Mouse (Mus musculus) kidney, postnatal 0 days (tissue): ENCODE measurements at regions not wholly inside any gene's neighbourhood (a gene's known extent, or its start where the extent isn't known, plus 50 kb on each side); places are given as distances from the start of the nearest gene placed in this dataset.

ENCODE experiments used
- ATAC-seq: fragments of 200-750 bp; cut with Nextera tagmentation; replicated peaks from 2 replicates; pipeline ENCODE4 v1.8.0; 2017; ENCODE audit warnings: low read depth, moderate number of reproducible peaks, moderate TSS enrichment, moderate library complexity; ENCODE audit not compliant: low FRiP score
- DNase-seq: peaks from one replicate; pipeline ENCODE4 v3.0.0-alpha.2; 2016; ENCODE audit warnings: low spot score
- H3K27ac ChIP-seq: fragments of 300-500 bp; sonication (generic); 2 replicates; pipeline ENCODE4 v1.5.1; 2014; ENCODE audit warnings: mild to moderate bottlenecking
- H3K27me3 ChIP-seq: fragments of 300-500 bp; sonication (generic); 2 replicates; pipeline ENCODE4 v1.6.1; 2014; ENCODE audit warnings: low read length, mixed read lengths; ENCODE audit not compliant: insufficient read depth
- H3K36me3 ChIP-seq: fragments of 300-500 bp; sonication (generic); 2 replicates; pipeline ENCODE4 v1.6.1; 2014; ENCODE audit warnings: low read length, mixed read lengths; ENCODE audit not compliant: insufficient read depth
- H3K4me1 ChIP-seq: fragments of 300-500 bp; sonication (generic); replicated peaks from 2 replicates; pipeline ENCODE4 v1.6.1; 2014; ENCODE audit warnings: antibody characterized with exemption, low read length, mixed read lengths; ENCODE audit not compliant: insufficient read depth
- H3K4me2 ChIP-seq: fragments of 300-500 bp; sonication (generic); 2 replicates; pipeline ENCODE4 v1.6.1; 2014; ENCODE audit warnings: mild to moderate bottlenecking, low read length, moderate library complexity, mixed read lengths
- H3K4me3 ChIP-seq: fragments of 300-500 bp; sonication (generic); replicated peaks from 2 replicates; pipeline ENCODE4 v1.5.1; 2014; ENCODE audit warnings: low read depth, low read length
- H3K9ac ChIP-seq: fragments of 300-500 bp; sonication (generic); 2 replicates; pipeline ENCODE4 v1.6.1; 2014; ENCODE audit warnings: low read depth, low read length
- H3K9me3 ChIP-seq: fragments of 300-500 bp; sonication (generic); replicated peaks from 2 replicates; pipeline ENCODE4 v1.6.1; 2016; ENCODE audit warnings: low read length, inconsistent platforms, mixed read lengths
- CTCF ChIP-seq: IDR thresholded peaks from 2 replicates; pipeline ENCODE4 v1.5.1; 2016; ENCODE audit warnings: antibody characterized with exemption, low read depth, mild to moderate bottlenecking, moderate library complexity
- WGBS: fragments of 180-500 bp; shearing (Covaris S2); extraction: QIAGEN DNeasy Blood & Tissue Kit; methylation state at CpG from one replicate; pipeline ENCODE4 v1.1.7; 2014; 5-methylcytosine and 5-hydroxymethylcytosine counted together

DNA sequence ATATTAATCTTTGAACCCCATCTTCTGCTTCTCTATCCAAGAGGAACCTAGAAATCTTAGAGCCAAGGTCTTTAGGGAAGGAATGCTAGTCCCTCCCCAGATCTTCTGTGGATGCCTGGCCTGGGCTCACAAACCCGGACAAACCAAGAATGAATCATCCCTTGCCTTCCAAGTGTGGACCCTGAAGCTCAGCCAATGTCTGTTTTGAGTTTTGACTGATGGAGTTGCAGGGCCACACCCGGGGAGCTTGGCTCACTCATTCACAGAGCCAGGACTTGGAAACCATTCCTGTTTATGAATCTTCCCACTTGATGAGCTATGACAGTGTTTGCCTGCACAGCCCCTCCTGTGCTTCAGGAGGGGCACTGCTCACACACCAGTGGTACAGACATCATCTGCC lies 230.4 kb downstream of the Lpin1 start:
- Histone ChIP-seq H3K9me3 (no peaks in the 10 kb centered on the region), H3K27me3 (no peaks in the 10 kb centered on the region), H3K36me3 (no peaks in the 10 kb centered on the region), H3K9ac (no peak overlapping the region), H3K4me2 (no peak overlapping the region), H3K4me3 (no peak overlapping the region), H3K27ac (no peak overlapping the region), H3K4me1 (no peaks in the 10 kb centered on the region)
- no peak for DNase-seq
- WGBS: 70% methylated on average over 2 of the region's 2 CpGs
- ATAC-seq: no peak
- TF ChIP-seq CTCF: no peak

DNA sequence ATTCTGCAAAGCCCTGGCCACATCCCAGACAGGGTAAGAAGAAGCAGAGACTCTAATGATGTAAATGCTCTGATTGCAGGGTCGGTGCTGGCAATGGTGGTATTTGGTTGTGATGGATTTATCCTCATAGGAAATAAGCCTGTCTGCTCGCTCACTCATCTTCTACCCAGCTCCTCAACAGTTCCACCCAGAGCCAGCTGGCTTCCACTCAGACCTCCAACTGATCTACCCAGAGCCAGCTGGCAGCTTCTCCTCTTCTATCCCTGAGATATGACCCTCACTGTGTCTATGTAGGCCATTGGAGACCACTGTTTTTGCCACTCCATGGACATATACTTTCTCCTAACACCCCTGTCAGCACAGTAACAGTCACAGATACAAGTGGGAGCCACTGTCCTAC lies 231.4 kb downstream of the Lpin1 start:
- no peak overlapping the region for H3K4me3 ChIP-seq
- no peak for ATAC-seq
- no peak overlapping the region for H3K9ac ChIP-seq
- no peak overlapping the region for H3K27ac ChIP-seq
- DNase-seq: no peak
- H3K9me3 ChIP-seq: no peaks in the 10 kb centered on the region
- no peaks in the 10 kb centered on the region for H3K4me1 ChIP-seq
- no peak for TF ChIP-seq CTCF
- 74% methylated on average over 2 of the region's 2 CpGs for WGBS
- H3K4me2 ChIP-seq: no peak overlapping the region
- H3K36me3 ChIP-seq: no peaks in the 10 kb centered on the region
- no peaks in the 10 kb centered on the region for H3K27me3 ChIP-seq

DNA sequence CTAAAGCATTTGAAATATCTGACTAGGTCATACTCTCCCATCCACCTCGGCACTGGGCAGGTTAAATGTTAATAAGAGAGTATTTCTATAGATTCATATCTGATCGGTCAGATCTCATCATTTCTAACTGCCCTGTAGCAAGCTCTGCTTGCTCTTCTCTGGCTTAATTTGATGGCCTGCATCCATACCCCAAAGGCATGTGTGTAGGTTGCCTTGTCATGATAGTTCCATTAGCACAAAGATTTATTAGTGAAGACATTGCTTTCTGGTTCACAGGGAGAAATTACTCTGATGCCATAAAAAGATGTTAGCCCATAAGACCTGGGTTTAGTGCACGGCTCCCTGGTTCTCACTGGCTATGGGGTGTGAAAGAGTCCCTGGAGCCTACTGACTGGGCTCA lies 232.3 kb downstream of the Lpin1 start:
- Histone ChIP-seq H3K4me3 (no peak overlapping the region), H3K9me3 (no peaks in the 10 kb centered on the region), H3K27me3 (no peaks in the 10 kb centered on the region), H3K4me1 (no peaks in the 10 kb centered on the region), H3K27ac (no peak overlapping the region), H3K36me3 (no peaks in the 10 kb centered on the region), H3K4me2 (no peak overlapping the region), H3K9ac (no peak overlapping the region)
- DNase-seq (no peak), ATAC-seq (no peak)
- 66% methylated on average over 3 of the region's 3 CpGs for WGBS
- no peak for TF ChIP-seq CTCF

DNA sequence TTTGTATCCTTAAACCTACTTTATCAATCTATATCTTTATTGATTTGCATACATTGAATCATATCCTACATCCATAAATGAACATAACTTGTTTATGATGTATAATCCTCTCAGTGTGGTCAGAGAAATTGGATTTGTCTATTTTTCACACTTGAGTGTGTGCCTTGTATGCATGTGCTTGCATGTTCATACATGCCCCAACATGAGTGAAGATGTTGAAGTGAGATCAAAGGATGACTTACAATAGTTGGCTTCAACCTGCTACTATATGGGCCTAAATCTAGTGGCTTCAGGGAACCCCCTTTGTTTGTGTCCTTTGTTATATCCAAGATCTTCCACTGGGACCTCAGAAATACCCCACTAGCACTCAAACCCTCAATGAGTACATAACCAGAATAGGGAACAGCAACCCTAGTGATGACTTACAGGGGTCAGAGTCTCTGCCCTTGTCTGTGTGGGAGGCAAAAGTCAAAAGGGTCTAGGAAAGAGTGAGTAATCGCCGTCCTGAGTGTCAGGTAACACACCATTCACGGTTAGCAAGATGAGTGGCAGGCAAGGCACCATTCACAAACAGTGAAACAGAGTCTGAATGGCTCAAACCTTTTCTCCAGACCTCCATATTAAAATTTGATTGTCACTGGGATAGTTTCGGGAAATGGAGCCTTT lies 236.3 kb downstream of the Lpin1 start:
- no peak overlapping the region for H3K4me2 ChIP-seq
- no peak for ATAC-seq
- 28% methylated on average over 4 of the region's 4 CpGs for WGBS

DNA sequence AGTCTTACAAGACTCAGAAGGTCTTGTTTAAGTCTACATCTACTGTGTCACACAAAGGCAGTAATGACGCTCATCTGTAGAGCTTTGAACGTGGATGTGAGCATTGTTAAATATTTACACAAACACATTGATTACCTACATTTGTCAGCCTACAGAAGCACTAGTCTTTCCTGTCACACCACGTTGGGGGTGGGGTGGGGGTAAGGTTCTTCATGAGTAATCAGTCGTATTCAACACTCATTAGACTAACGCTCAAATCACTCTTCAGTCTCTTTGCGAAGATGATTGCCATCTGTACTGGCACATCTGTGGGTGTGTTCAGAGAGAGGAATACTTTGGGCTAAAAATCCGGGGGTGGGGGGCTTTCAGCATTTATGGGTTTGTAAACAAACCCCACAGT lies 240.7 kb downstream of the Lpin1 start:
- TF ChIP-seq CTCF: no peak
- no peak for DNase-seq
- Histone ChIP-seq H3K9ac (no peak overlapping the region), H3K4me1 (no peaks in the 10 kb centered on the region), H3K27me3 (no peaks in the 10 kb centered on the region), H3K36me3 (no peaks in the 10 kb centered on the region), H3K4me2 (no peak overlapping the region), H3K27ac (no peak overlapping the region), H3K9me3 (no peaks in the 10 kb centered on the region), H3K4me3 (no peak overlapping the region)
- 63% methylated on average over 7 of the region's 7 CpGs for WGBS
- no peak for ATAC-seq

More for the DNA sequence above, 236.3 kb downstream of the Lpin1 start:
- Histone ChIP-seq H3K4me1 (no peaks in the 10 kb centered on the region), H3K9me3 (no peaks in the 10 kb centered on the region), H3K4me3 (no peak overlapping the region), H3K36me3 (no peaks in the 10 kb centered on the region), H3K27ac (no peak overlapping the region), H3K27me3 (no peaks in the 10 kb centered on the region), H3K9ac (no peak overlapping the region)
- no peak for TF ChIP-seq CTCF
- DNase-seq: no peak

DNA sequence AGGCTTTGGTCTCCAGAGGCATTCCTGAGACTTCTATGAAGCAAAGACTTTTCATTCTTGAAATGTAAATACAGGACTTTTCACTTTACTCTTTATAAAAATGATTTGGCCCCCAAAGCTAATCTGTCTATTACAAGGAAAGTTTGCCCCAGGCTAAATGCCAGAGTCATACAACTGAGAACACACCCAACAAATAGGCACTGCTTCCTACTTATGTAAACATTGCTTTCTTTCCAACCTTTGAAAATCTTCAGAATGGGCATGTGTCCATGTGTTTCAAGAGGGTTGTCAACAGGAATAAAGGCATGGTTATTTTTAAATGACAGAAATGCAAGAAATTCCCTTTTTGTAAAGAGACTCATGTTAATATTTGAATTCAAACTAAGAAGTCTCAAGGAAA lies 248.4 kb downstream of the Lpin1 start:
- H3K36me3 ChIP-seq: no peaks in the 10 kb centered on the region
- no peak overlapping the region for H3K4me3 ChIP-seq
- no peak for DNase-seq
- H3K9ac ChIP-seq: no peak overlapping the region
- no peak for ATAC-seq
- H3K9me3 ChIP-seq: no peaks in the 10 kb centered on the region
- no peaks in the 10 kb centered on the region for H3K27me3 ChIP-seq
- no peak for TF ChIP-seq CTCF
- no peak overlapping the region for H3K27ac ChIP-seq
- no peaks in the 10 kb centered on the region for H3K4me1 ChIP-seq
- H3K4me2 ChIP-seq: no peak overlapping the region

DNA sequence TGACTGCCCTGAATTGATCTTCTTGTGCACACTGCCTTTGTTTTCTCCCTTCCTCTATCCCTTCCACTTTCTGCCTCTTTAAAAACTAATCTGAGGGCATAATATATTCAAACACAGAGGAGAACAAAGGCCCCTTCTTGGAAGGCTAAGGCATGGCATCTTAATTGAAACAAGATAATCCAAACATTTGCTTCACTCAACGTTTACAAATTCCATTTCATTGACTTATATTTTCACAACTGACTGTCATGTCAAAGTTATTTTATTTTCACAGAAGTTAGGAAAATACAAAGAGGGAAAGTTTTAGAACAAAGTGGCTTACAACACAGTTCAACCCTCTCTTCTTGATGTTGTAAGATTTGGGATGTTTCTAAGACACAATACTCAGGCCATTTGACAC lies 251.9 kb downstream of the Lpin1 start:
- H3K9ac ChIP-seq: no peak overlapping the region
- no peaks in the 10 kb centered on the region for H3K36me3 ChIP-seq
- no peak overlapping the region for H3K27ac ChIP-seq
- no peak overlapping the region for H3K4me3 ChIP-seq
- no peak for DNase-seq
- H3K27me3 ChIP-seq: no peaks in the 10 kb centered on the region
- no peaks in the 10 kb centered on the region for H3K9me3 ChIP-seq
- H3K4me1 ChIP-seq: no peaks in the 10 kb centered on the region
- WGBS: 25% methylated on average over 1 of the region's 1 CpGs
- TF ChIP-seq CTCF: no peak
- ATAC-seq: no peak
- no peak overlapping the region for H3K4me2 ChIP-seq
